Mouse (Mus musculus): ENCODE measurements around the gene Trim69. TPM values are rescaled to one million over a fixed set of nuclear protein-coding genes. Genes with fewer than 3 reads are reported as not detected.

The Trim69 gene
- polyA plus RNA-seq, 1 experiment from 2014 or later, result 0.12 TPM

- Histone ChIP-seq H3K4me1 (ENCODE audit: control insufficient read depth, insufficient read depth, low read length) (no peaks in the 10 kb centered on the region), H3K9ac (ENCODE audit: low read length) (no peak overlapping the region), H3K4me2 (ENCODE audit: low read depth, low read length) (no peak overlapping the region), H3K27me3 (ENCODE audit: control insufficient read depth, insufficient read depth, low read length) (no peaks in the 10 kb centered on the region), H3K36me3 (ENCODE audit: control insufficient read depth, insufficient read depth, low read length) (no peaks in the 10 kb centered on the region), H3K27ac (ENCODE audit: low read length) (peak overlapping the region; percentile 64), H3K4me3 (replicated peaks; ENCODE audit: low read length) (no peak overlapping the region), H3K9me3 (replicated peaks; ENCODE audit: control insufficient read depth, low read length) (no peaks in the 10 kb centered on the region)
- peak; percentile 66 for ATAC-seq (ENCODE audit: insufficient read depth, low FRiP score)
- WGBS, result 29% methylated on average over 6 of the region's 6 CpGs
Measured at GRCm38 (mm10) chr2:122158362-122158802, 2.1 kb upstream of the Trim69 start.

GRCm38 (mm10) chr2:122159667-122160066 lies 833 bp upstream of the Trim69 start:
- H3K9ac ChIP-seq (ENCODE audit: low read length), result no peak overlapping the region
- WGBS, result 70% methylated on average over 6 of the region's 6 CpGs
- no peak overlapping the region for H3K4me2 ChIP-seq (ENCODE audit: low read depth, low read length)
- H3K4me3 ChIP-seq (replicated peaks; ENCODE audit: low read length), result no peak overlapping the region
- H3K36me3 ChIP-seq (ENCODE audit: control insufficient read depth, insufficient read depth, low read length), result no peaks in the 10 kb centered on the region
- H3K27ac ChIP-seq (ENCODE audit: low read length), result no peak overlapping the region
- no peaks in the 10 kb centered on the region for H3K9me3 ChIP-seq (replicated peaks; ENCODE audit: control insufficient read depth, low read length)
- ATAC-seq (ENCODE audit: insufficient read depth, low FRiP score), result no peak
- no peaks in the 10 kb centered on the region for H3K27me3 ChIP-seq (ENCODE audit: control insufficient read depth, insufficient read depth, low read length)
- no peaks in the 10 kb centered on the region; the same call in 1 of the 2 replicates for H3K4me1 ChIP-seq (ENCODE audit: control insufficient read depth, insufficient read depth, low read length)

- no peaks in the 10 kb centered on the region for H3K9me3 ChIP-seq (replicated peaks; ENCODE audit: control insufficient read depth, low read length)
- no peak overlapping the region for H3K4me2 ChIP-seq (ENCODE audit: low read depth, low read length)
- no peaks in the 10 kb centered on the region for H3K27me3 ChIP-seq (ENCODE audit: control insufficient read depth, insufficient read depth, low read length)
- WGBS, result 33% methylated on average over 4 of the region's 4 CpGs
- H3K4me1 ChIP-seq (ENCODE audit: control insufficient read depth, insufficient read depth, low read length), result no peaks in the 10 kb centered on the region; the same call in 1 of the 2 replicates
- H3K9ac ChIP-seq (ENCODE audit: low read length), result no peak overlapping the region
- ATAC-seq (ENCODE audit: insufficient read depth, low FRiP score), result no peak
- no peaks in the 10 kb centered on the region for H3K36me3 ChIP-seq (ENCODE audit: control insufficient read depth, insufficient read depth, low read length)
- H3K27ac ChIP-seq (ENCODE audit: low read length), result no peak overlapping the region
- no peak overlapping the region for H3K4me3 ChIP-seq (replicated peaks; ENCODE audit: low read length)
Measured at GRCm38 (mm10) chr2:122161542-122161941, 1.0 kb downstream of the Trim69 start.

- H3K27me3 ChIP-seq (ENCODE audit: control insufficient read depth, insufficient read depth, low read length), result no peaks in the 10 kb centered on the region
- WGBS, result 75% methylated on average over 2 of the region's 2 CpGs
- H3K36me3 ChIP-seq (ENCODE audit: control insufficient read depth, insufficient read depth, low read length), result no peaks in the 10 kb centered on the region
- H3K4me2 ChIP-seq (ENCODE audit: low read depth, low read length), result no peak overlapping the region
- H3K27ac ChIP-seq (ENCODE audit: low read length), result no peak overlapping the region
- no peak overlapping the region for H3K9ac ChIP-seq (ENCODE audit: low read length)
- no peak for ATAC-seq (ENCODE audit: insufficient read depth, low FRiP score)
- H3K4me3 ChIP-seq (replicated peaks; ENCODE audit: low read length), result no peak overlapping the region
- H3K9me3 ChIP-seq (replicated peaks; ENCODE audit: control insufficient read depth, low read length), result no peaks in the 10 kb centered on the region
- no peaks in the 10 kb centered on the region; the same call in 1 of the 2 replicates for H3K4me1 ChIP-seq (ENCODE audit: control insufficient read depth, insufficient read depth, low read length)
Measured at GRCm38 (mm10) chr2:122162529-122162928, 2.0 kb downstream of the Trim69 start.

- H3K27ac ChIP-seq (ENCODE audit: low read length), result no peak overlapping the region; the same call in 1 of the 2 replicates
- H3K9me3 ChIP-seq (replicated peaks; ENCODE audit: control insufficient read depth, low read length), result no peaks in the 10 kb centered on the region
- ATAC-seq (ENCODE audit: insufficient read depth, low FRiP score), result no peak
- WGBS, result 73% methylated on average over 13 of the region's 13 CpGs
- H3K4me3 ChIP-seq (replicated peaks; ENCODE audit: low read length), result no peak overlapping the region
- no peak overlapping the region for H3K4me2 ChIP-seq (ENCODE audit: low read depth, low read length)
- no peak overlapping the region for H3K9ac ChIP-seq (ENCODE audit: low read length)
- no peaks in the 10 kb centered on the region for H3K27me3 ChIP-seq (ENCODE audit: control insufficient read depth, insufficient read depth, low read length)
- H3K36me3 ChIP-seq (ENCODE audit: control insufficient read depth, insufficient read depth, low read length), result no peaks in the 10 kb centered on the region
- H3K4me1 ChIP-seq (ENCODE audit: control insufficient read depth, insufficient read depth, low read length), result no peaks in the 10 kb centered on the region; the same call in 1 of the 2 replicates
Measured at GRCm38 (mm10) chr2:122163430-122164195, 3.1 kb downstream of the Trim69 start.

- 81% methylated on average over 11 of the region's 11 CpGs for WGBS
- no peak overlapping the region for H3K27ac ChIP-seq (ENCODE audit: low read length)
- H3K27me3 ChIP-seq (ENCODE audit: control insufficient read depth, insufficient read depth, low read length), result no peaks in the 10 kb centered on the region
- no peaks in the 10 kb centered on the region for H3K36me3 ChIP-seq (ENCODE audit: control insufficient read depth, insufficient read depth, low read length)
- H3K4me3 ChIP-seq (replicated peaks; ENCODE audit: low read length), result no peak overlapping the region
- H3K4me2 ChIP-seq (ENCODE audit: low read depth, low read length), result no peak overlapping the region
- no peak for ATAC-seq (ENCODE audit: insufficient read depth, low FRiP score)
- H3K9me3 ChIP-seq (replicated peaks; ENCODE audit: control insufficient read depth, low read length), result no peaks in the 10 kb centered on the region
- H3K4me1 ChIP-seq (ENCODE audit: control insufficient read depth, insufficient read depth, low read length), result no peaks in the 10 kb centered on the region; the same call in 1 of the 2 replicates
- H3K9ac ChIP-seq (ENCODE audit: low read length), result no peak overlapping the region
Measured at GRCm38 (mm10) chr2:122164293-122164692, 3.8 kb downstream of the Trim69 start.

GRCm38 (mm10) chr2:122171292-122171691 lies 10.8 kb downstream of the Trim69 start:
- WGBS, result 74% methylated on average over 6 of the region's 6 CpGs
- no peaks in the 10 kb centered on the region for H3K27me3 ChIP-seq (ENCODE audit: control insufficient read depth, insufficient read depth, low read length)

GRCm38 (mm10) chr2:122172188-122172587 lies 11.7 kb downstream of the Trim69 start:
- H3K4me3 ChIP-seq (replicated peaks; ENCODE audit: low read length), result no peak overlapping the region
- WGBS, result 93% methylated on average over 2 of the region's 2 CpGs
- ATAC-seq (ENCODE audit: insufficient read depth, low FRiP score), result no peak

More at GRCm38 (mm10) chr2:122171292-122171691, 10.8 kb downstream of the Trim69 start:
- H3K4me3 ChIP-seq (replicated peaks; ENCODE audit: low read length), result no peak overlapping the region
- H3K4me2 ChIP-seq (ENCODE audit: low read depth, low read length), result no peak overlapping the region
- no peak overlapping the region for H3K9ac ChIP-seq (ENCODE audit: low read length)
- H3K9me3 ChIP-seq (replicated peaks; ENCODE audit: control insufficient read depth, low read length), result no peaks in the 10 kb centered on the region
- no peaks in the 10 kb centered on the region for H3K4me1 ChIP-seq (ENCODE audit: control insufficient read depth, insufficient read depth, low read length)
- ATAC-seq (ENCODE audit: insufficient read depth, low FRiP score), result no peak
- H3K27ac ChIP-seq (ENCODE audit: low read length), result no peak overlapping the region
- no peaks in the 10 kb centered on the region for H3K36me3 ChIP-seq (ENCODE audit: control insufficient read depth, insufficient read depth, low read length)

GRCm38 (mm10) chr2:122180051-122180822 lies 19.7 kb downstream of the Trim69 start:
- Histone ChIP-seq H3K4me3 (replicated peaks; ENCODE audit: low read length) (no peak overlapping the region), H3K4me2 (ENCODE audit: low read depth, low read length) (no peak overlapping the region), H3K4me1 (ENCODE audit: control insufficient read depth, insufficient read depth, low read length) (no peaks in the 10 kb centered on the region), H3K9ac (ENCODE audit: low read length) (no peak overlapping the region), H3K9me3 (replicated peaks; ENCODE audit: control insufficient read depth, low read length) (no peaks in the 10 kb centered on the region), H3K27me3 (ENCODE audit: control insufficient read depth, insufficient read depth, low read length) (no peaks in the 10 kb centered on the region), H3K27ac (ENCODE audit: low read length) (no peak overlapping the region), H3K36me3 (ENCODE audit: control insufficient read depth, insufficient read depth, low read length) (no peaks in the 10 kb centered on the region)
- no peak for ATAC-seq (ENCODE audit: insufficient read depth, low FRiP score)
- 72% methylated on average over 8 of the region's 8 CpGs for WGBS

More at GRCm38 (mm10) chr2:122172188-122172587, 11.7 kb downstream of the Trim69 start:
- Histone ChIP-seq H3K9ac (ENCODE audit: low read length) (no peak overlapping the region), H3K27ac (ENCODE audit: low read length) (no peak overlapping the region), H3K9me3 (replicated peaks; ENCODE audit: control insufficient read depth, low read length) (no peaks in the 10 kb centered on the region), H3K36me3 (ENCODE audit: control insufficient read depth, insufficient read depth, low read length) (no peaks in the 10 kb centered on the region), H3K27me3 (ENCODE audit: control insufficient read depth, insufficient read depth, low read length) (no peaks in the 10 kb centered on the region), H3K4me1 (ENCODE audit: control insufficient read depth, insufficient read depth, low read length) (no peaks in the 10 kb centered on the region), H3K4me2 (ENCODE audit: low read depth, low read length) (no peak overlapping the region)

Measured in stomach, embryonic 16.5 days (tissue).